Mouse (Mus musculus): ENCODE data around the gene Stoml1.

Gene Stoml1

DNA sequence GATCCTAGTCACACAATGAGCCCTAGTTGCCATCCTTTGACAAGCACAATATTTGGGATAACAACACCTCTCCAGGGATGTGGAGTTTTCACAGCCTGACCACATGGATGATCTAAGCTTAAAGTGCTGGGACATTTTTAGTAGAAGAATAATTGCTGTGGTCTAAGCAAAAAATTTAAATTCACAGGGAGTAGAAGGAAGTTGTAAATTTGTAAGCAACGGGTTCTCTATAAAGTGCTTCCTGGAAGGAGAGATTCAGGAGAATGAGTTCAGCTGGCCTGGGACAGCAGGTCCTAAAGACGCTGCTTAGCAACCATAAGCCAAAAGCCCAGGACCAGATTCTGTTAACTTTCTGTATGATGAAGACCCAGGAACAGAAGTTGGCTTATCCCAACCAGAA is 36.9 kb downstream of the Stoml1 start:
- in situ Hi-C loops (cut with MboI; ENCODE audit: unreplicated experiment in 2 of 2): loop anchor here in 1 of 2 experiments (10.0 kb wide), 1 partner anchor 75 kb away; no protein-coding TSS in a partner anchor

DNA sequence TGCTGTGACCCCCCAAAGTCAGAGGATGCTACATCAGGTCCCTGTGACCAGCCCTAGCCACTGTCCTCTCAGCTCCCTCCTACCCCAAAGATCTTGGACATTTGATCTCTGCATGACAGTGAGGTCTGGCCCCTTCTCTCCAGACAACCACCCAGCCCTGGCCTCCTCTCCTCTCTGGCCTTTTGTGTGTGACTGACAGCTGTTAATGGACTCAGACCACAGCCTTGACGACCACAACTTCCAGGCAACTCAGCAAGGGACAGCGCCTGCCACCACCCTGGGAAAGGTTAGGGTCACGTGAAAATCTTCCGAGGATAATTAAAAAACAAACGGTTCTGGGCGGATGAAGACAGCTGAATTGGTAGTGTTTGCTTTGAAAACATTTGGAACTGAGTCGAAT is 41.6 kb downstream of the Stoml1 start:
- in situ Hi-C loops (cut with MboI; ENCODE audit: unreplicated experiment in 2 of 2): loop anchor here in 1 of 2 experiments (10.0 kb wide), 1 partner anchor 70 kb away; no protein-coding TSS in a partner anchor

DNA sequence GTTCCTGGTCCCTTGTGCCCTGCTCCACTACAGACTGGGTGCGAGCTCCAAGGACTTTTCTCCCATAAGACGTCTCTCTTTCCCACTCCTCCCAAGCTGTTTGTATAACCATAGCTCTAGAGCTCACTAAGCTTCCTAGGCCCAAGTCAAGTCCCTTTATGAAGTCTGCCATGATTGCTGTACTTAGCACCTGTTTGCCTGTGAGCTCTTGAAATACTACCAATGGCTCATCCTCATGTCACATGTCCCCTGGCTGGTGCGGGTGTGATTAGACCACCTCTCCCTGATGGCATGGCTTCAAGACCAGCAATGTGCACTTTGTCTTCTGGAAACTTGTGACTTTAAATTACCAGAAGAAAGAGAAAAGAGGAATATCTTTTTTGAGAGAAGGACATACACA is 42.4 kb downstream of the Stoml1 start:
- in situ Hi-C loops (cut with MboI; ENCODE audit: unreplicated experiment in 2 of 2): loop anchor here in 1 of 2 experiments (10.0 kb wide), 1 partner anchor 69 kb away; no protein-coding TSS in a partner anchor

DNA sequence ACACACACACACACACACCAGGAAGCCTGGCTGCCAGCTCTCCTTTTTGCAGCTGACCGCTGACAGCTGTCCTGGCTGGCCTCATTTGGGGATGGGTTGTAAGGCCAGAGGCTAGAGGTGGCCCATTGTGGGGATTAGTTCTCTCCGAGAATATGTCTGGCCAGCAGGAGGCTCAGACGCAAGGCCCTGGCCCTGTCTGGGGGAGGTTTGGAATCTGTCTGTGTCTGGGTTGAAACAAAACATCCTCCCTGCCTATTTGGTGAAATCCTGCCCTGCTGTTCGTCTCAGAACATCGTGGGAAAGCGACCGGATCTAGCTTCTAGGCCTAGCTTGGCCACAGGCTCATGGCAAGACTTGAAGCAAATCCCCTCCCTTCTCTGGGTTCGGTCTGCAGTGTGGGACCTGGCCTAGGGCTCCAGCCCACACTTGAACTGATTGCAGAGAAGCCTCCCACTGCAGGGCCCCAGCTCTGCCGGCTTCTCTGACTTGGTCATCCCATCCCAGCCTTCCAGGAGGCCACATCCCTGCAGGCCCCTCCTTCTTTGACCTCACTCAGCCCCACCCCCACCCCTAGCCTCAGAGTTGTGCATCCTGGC is 42.9 kb downstream of the Stoml1 start:
- in situ Hi-C loops (cut with MboI; ENCODE audit: unreplicated experiment in 2 of 2): loop anchor here in 1 of 2 experiments (10.0 kb wide), 1 partner anchor 69 kb away; no protein-coding TSS in a partner anchor

DNA sequence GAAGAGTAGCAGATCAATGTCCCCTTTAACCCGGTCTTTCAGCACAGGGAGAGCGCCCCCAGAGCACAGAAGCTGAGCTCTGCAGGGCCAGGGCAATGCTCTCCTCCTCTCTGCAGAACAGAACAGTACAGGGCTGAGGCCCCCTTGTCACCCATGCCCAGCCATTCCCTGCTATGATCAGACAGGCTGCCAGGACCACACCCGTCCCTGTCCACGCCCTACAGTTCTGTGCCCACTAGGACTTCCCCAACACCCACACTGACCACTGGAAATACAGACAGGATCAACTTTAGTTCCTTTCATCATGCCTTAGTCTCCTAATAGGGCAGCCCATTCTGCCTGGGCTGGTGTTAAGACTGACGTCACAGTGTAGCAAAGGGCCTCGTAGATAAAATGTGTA is 44.1 kb downstream of the Stoml1 start:
- in situ Hi-C loops (cut with MboI; ENCODE audit: unreplicated experiment in 2 of 2): loop anchor here in 1 of 2 experiments (10.0 kb wide), 1 partner anchor 68 kb away; no protein-coding TSS in a partner anchor

DNA sequence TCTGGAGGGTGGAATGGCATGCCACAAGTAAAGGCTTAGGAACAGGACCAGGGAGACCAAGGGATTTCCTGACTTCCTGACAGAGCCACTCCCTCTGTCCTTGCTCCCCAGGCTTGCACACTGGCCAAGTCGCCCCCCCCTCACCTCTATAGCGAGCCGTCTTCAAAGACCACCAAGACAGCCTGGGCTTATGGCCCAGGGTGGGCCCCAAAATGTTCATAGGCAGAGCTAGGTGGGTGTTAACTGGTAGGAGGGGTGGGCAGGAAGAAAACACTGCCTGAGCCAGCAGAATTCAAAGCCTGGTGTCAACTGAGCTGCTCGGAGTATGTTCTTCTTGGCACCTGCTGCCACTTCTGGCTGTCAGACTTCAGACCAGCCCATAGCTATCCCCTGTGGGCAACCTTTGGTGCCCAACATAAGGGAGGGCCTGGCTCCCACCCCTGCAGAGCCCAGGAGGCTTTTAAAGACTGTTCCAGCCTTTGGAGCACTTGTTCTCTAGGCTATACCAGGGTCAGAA is 45.1 kb downstream of the Stoml1 start:
- in situ Hi-C loops (cut with MboI; ENCODE audit: unreplicated experiment in 2 of 2): loop anchor here in 1 of 2 experiments (10.0 kb wide), 1 partner anchor 67 kb away; no protein-coding TSS in a partner anchor

DNA sequence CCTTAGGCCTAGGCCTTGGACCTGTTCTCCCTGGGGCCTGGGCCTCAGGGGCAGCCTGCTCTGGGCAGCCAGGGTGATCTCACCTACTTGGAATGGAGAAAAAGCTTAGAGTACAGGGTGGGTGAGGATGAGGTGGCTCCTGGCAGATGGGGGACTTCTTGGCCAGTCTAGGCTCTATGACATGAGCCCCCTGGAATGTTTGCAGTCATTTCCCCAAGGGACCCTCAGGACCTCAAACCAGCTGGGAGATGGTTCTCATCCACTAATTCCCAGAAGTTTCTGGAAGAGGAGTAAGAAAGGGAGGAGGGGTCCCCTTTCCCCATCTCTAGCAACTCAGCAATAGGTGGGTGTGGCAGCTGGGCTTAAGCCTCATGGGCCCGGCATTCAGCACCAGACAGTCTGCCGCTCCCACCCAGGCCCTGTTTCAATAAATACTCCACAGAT is 46.4 kb downstream of the Stoml1 start:
- in situ Hi-C loops (cut with MboI; ENCODE audit: unreplicated experiment in 2 of 2): loop anchor here in 1 of 2 experiments (10.0 kb wide), 1 partner anchor 65 kb away; no protein-coding TSS in a partner anchor

DNA sequence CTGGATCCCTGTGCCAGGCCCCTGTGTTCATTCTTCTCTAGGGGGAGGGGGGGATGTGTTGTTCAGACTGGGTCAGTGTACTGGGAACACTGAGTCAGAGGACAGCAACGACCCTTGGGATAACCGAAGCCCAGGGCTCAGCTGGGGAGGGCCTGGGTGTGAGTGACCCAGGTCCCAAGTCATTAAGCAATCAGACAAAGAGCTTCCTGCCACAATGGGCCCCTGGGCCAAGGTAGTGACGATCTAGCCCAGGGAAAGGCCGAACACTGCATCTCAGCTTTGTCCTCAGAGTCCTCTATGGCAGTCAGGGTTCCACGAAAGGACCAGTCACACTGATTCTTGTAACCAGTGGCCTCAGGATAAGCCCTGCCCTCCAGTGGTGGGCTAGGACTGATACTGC is 50.2 kb downstream of the Stoml1 start:
- in situ Hi-C loops (cut with MboI; ENCODE audit: unreplicated experiment in 2 of 2): loop anchor here in 1 of 2 experiments (25.0 kb wide), 1 partner anchor 1441 kb away; the partner anchor contains the start of genes Cspg4 and Odf3l1

DNA sequence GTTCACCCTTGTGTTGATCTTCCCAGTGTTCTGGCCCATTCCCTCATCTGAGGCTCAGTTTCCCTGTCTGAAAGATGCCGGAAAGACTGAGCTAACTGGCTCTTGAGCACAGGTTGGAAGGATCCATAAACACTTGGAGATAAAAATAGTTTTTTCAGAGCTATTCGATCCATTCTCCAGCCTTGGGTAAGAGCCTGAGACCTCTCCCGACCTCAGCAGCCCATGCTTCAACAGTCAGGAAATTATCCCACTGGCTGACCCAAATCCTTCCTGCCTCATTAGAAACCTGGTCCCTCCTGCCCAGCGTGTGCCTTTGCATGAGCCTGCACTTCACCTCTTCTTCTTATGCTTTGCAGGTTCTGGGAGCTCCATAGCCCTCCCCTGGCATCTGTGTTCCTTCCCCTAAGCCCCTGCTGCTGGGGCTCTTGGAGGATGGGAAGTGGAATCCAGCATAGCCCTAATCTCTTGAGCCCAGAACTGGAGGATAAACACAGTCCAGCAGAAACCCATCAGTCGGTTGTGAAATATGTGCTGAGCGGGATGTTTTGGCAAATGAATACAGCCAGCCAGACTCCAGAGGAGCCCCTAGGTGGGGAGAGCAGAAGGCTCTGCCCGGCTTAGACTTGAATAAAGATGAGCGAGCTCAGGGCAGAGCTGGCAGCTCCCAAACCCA is 50.8 kb downstream of the Stoml1 start:
- in situ Hi-C loops (cut with MboI; ENCODE audit: unreplicated experiment in 2 of 2): loop anchor here in 1 of 2 experiments (25.0 kb wide), 1 partner anchor 1441 kb away; the partner anchor contains the start of genes Cspg4 and Odf3l1

DNA sequence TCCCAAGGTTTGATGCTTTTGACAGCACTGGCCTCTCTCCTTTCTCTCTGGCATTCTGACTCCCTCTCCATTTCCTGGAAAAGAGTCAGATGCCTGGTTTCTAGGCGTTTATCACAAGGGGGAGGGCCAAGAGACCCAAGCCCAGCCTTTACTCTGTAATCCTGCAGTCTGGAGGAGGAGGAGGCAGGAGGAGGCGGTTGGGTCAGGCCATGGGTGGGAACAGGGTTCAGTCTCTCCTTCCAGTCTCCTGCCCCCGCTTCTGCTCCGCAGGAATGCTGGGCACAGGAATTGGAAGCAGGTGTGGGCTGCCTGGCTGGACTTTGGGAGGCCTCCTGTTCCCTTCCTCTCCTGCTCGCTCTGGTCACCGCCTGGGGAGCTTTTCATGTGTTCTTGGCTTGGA is 52.7 kb downstream of the Stoml1 start:
- in situ Hi-C loops (cut with MboI; ENCODE audit: unreplicated experiment in 2 of 2): loop anchor here in 1 of 2 experiments (25.0 kb wide), 1 partner anchor 1443 kb away; the partner anchor contains the start of genes Cspg4 and Odf3l1

DNA sequence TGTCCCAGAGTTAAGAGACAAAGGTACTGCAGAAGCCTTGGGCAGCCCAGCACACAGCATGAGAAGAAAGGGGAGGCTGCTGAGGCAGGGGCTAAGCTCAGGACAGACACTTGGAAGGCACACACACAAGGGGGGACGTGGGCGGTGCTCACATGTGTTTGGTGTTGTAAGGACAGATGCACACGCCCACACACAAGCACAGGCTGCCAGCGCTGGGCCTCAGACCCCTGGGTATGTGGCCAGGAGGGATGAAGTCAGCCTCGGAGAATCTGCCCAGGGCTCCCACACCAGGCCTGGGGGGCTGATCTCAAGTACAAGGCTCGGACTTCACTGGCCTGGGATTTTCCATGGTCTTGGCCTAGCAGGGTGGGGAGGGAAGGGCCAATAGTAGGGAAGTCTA is 55.4 kb downstream of the Stoml1 start:
- in situ Hi-C loops (cut with MboI; ENCODE audit: unreplicated experiment in 2 of 2): loop anchor here in 1 of 2 experiments (25.0 kb wide), 1 partner anchor 1446 kb away; the partner anchor contains the start of genes Cspg4 and Odf3l1

DNA sequence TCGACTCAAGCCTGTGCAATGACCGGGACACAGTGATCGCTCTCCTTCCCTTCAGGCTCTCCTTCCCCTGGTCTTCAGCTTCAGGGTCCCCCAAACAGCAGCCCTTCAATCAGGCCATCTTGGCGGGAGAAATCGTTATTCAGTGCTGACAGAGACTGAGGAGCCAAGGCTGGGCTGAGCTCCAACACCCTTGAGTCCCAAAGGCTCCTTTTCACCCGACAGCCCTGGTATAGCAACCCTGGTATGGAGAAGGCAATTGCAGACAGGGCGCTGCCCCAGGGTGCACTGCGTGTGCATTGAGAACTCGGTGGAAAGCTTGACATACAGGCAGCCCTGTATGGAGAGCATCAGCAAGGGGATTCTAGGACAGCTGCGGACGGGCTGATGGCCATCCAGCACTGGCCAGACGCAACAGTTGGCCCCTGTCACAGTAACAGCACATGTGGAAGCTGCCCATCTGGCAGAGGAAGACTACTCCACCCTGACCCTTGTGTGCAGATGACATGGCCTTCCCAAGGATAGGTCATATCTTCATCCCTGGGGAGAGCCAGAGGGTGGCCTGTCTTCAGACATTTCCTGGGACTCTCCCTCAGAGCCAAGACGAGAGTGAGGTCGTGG is 57.2 kb downstream of the Stoml1 start:
- in situ Hi-C loops (cut with MboI; ENCODE audit: unreplicated experiment in 2 of 2): loop anchor here in 1 of 2 experiments (25.0 kb wide), 1 partner anchor 1448 kb away; the partner anchor contains the start of genes Cspg4 and Odf3l1

DNA sequence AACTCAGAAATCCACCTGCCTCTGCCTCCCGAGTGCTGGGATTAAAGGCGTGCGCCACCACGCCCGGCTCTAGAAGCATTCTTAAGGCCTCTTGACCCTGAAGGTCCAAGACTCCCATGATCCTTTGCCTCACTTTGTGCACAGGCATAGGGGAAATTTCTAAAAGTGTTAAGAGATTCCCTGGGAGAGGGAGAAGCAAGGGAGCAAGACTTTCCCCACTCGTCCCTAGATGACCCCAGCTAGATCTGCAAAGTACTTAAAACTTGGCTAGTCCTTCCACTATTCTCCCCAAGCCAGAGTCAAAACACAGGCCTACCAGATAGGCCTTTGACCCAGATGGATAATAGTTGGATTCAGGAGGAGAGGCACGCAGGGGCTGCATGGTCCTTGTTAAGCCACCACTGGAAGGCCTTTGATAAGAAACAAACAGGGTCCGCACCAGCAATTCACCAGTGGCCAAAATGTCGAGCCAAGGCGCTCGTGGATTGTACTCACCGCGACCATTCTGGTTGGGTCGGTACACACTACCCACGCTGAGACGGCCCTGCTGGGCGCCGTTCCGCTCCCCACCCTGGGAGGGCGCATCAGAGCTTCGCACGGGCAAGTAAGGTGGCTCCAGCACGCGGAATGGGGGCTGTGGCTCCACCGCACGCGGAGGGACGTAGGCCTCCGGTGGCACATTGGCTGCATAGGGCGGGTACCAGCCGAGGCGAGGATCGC is 58.4 kb downstream of the Stoml1 start:
- in situ Hi-C loops (cut with MboI; ENCODE audit: unreplicated experiment in 2 of 2): loop anchor here in 1 of 2 experiments (25.0 kb wide), 1 partner anchor 1449 kb away; the partner anchor contains the start of genes Cspg4 and Odf3l1

Data from v-Abl transformed pro-B cells (cell line).